Mouse (Mus musculus) thymus, postnatal 14 days (tissue): Measurements from ENCODE around the gene Fnbp1l.

Source experiments
- DNase-seq: peaks from one replicate; pipeline ENCODE4 v3.0.0; 2021

Gene Fnbp1l

DNA sequence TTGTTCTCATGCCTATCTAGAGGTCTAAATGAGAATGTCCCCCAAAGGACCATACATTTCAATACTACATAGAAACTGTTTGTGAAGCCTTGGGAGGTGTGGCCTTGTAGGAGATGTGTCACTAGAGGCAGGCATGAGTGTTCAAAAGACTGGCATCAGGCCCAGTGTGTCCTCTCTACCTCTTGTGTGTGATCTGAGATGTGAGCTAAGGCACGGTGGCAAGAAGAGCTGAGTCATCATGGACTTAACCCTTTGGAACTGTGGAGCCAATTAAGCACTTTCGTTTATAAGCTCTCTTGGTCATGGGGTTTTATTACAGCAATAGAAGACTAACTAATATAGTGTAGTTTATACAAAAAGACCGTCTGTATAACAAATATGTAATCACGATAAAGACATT lies 16.3 kb downstream of the Fnbp1l start:
- DNase-seq: no peak

- DNase-seq: no peak
Observed at GRCm38 (mm10) chr3:122602370-122602769, 17.1 kb downstream of the Fnbp1l start.

- no peak for DNase-seq
Observed at GRCm38 (mm10) chr3:122599291-122599690, 20.2 kb downstream of the Fnbp1l start.

DNA sequence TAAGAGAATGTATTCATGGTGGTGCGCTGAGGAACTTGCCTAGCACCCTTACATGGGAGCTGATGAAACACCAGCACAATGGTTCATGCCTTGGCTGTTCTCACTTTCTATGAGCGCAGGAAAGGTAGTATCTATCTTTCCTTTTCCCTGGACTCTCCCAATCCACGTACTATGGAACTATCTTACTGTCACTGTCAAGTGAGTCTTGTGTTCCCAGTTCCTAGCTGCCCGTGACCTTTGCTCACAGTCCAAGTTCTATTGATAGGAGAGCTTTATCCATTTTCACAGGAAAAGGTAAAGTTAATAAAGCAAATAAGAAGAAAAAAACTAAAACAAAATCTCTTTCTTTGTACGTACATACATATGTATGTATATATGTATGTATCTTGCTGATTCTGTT lies 28.7 kb downstream of the Fnbp1l start:
- no peak for DNase-seq

GRCm38 (mm10) chr3:122590346-122590745 lies 29.2 kb downstream of the Fnbp1l start:
- DNase-seq: no peak

DNA sequence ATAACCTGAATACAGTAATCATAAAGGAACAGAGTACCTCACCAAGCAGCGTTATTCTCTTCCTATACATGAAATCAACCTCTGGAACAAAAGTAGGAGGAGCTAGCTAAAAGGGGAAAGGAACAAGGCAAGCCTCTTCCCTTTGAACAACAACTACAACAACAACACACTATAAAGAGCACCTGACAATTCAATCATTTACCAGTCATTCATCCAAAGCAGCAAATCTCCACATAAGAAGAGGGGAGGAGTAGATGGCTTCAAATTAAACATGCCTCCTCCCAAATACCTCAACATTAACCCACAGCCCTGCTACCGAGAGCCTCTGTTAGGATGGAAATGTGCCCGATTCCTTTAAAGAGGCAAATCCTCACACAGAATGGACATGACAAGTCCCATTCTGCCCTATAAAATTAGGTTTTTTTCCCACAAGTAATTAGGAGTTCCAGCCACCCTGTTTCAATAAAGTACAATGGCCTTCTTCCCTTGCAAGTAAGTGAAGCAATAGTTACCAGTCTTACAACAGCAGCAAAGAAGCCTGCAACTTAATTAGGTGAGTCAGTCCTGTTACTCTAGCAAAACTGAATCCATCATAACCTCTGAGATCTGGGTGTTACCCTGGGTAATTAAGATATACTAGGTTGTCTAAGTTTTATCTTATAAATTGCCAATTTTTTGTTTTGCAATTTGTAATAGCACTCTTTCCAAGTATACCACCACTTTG lies 32.4 kb downstream of the Fnbp1l start:
- no peak for DNase-seq

DNA sequence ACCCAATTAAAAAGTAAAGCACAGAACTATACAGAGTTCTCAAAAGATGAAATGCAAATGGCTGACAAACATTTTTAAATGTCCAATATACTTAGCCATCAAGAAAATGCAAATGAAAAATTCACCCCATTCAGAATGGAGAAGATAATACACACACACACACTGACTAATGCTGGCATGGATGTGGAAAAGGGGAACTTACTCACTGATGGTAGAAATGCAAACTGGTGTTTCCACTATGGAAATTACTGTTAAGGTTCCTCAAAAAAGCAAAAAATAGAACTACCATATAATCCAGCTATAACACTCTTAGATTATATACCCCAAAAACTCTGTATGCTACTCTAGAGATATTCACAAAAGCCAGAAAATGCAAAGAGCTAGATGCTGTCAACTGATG lies 42.2 kb downstream of the Fnbp1l start:
- no peak for DNase-seq

DNA sequence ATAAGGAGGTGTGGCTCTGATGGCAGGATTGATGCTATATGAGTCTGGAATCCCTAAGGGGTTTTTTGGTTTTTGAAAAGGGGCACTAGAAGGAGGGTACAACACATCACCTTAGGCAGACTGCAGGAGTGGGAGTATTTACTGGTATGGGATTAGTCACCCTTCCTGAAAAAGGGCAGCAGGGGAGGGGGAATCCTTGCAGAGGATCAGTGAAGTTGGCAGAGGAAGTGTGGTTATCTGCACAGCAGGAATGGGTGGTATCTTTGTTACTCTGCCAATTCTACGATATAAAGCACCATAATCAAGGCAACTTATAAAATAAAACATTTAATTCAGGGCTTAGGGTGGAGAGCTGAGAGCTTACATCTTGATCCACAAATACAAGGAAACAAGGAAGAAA lies 44.6 kb downstream of the Fnbp1l start:
- DNase-seq: no peak

DNA sequence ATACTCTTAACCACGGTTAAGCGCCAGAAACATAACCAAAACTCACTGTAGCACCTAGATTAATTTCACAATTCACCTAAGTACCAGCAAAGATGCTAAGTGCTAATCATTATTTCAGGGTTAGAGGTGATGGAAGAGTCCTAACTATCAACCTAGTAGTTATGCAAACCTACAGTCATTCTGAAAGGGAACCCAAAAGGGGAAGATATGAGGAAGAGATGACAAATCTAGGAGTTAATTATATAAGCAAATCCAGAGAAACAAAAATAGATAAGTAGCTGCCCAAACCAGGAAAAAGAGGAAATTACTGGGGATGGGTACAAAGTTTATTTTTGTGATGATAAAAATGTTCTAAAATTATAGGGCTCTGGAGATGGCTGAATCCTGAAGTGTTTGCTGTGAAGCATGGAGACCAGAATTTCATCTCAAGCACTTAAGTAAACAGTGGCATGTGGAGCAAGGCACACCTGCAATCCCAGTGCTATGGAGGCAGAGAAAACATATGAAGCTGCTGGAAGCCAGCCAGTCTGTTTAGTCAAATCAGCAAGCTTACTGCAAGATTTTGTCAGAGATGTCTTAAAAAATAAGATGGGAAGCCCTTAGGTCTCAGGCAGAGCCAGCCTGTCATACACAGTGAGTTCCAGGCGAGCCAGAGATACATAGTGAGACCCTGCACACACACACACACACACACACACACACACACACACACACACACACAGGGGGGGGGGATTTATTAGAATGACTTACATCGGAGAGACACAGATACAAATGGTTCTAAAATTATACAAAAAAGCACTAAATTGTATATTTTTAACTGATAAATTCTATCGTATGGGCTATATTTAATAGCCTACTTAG lies 45.9 kb downstream of the Fnbp1l start:
- DNase-seq: no peak

DNA sequence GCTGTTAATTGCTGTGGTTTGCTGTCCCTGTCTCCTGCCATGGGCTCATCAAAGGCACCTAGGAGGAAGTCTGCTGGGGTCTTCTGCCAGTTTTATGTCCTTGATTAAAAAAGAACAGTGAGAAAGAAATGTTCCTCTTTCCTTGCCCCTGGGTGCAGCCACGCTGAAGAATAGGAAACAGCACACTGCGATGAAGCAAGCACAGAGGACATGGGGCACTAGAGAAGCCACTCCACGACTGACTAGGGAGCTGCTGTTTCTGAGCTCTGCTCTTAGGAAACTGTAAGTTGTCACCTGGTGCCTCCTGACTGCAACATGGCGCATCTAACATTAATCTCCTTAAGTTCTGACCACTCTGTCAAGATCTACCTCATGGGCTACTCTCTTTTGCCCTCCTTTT lies 53.0 kb downstream of the Fnbp1l start:
- DNase-seq: no peak

DNA sequence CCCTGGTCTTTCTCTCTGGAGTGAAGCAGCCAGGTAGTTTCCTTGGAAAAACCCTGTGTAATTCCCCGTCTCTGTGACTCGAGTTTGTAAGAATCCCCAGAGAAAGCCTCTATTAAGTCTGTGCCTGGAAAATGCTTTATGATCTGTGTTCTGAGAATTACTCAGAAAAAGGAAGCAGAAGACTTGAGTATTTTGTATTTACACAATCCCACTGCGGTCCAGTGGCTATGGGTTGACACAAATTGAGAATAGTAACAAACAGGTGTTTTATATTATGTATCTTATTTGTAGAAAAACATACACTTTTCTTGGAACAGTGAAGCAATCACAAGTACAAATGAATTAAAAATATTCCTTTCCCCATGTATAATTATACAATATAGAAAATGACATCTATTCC lies 53.4 kb downstream of the Fnbp1l start:
- no peak for DNase-seq

DNA sequence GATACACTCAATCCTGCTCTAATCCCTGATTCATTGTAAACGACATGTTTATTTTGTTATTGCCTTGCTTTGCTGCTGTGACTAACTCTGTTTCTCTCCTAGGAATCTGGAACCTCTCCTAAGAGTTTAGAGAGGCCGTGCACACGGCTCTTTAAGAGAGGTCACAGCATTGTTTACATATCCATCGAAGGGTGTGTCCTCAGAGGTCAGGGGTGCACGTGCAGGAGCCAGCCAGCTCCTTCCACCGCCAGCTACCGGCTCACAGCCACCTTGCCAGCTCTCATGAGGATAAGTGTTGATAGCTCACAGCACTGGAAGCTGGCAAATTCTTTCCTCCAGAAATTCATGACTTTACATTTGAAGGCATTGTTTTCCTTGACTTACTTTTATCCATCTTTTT lies 54.2 kb downstream of the Fnbp1l start:
- DNase-seq: no peak

DNA sequence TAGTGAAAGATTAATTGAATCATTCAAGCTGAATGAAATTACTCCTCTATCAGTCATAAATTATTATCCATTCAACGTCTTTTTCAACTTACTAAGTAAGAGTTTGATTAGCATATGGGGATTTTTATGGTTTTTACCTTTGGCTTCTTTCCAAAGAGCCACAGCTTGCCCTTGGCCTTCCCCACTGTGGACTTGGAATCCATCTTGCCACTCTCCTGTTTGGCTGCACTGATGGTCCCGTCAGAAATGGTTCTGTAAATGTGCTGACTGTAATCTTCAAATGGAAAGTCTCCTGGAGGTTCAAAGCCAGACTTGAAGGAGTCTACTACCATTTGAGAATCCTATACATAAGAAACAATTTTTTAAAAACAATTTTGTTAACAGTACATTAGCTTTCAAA lies 61.7 kb downstream of the Fnbp1l start:
- no peak for DNase-seq

- DNase-seq: no peak
Observed at GRCm38 (mm10) chr3:122551174-122551573, 68.3 kb downstream of the Fnbp1l start.

- DNase-seq: no peak
Observed at GRCm38 (mm10) chr3:122547469-122547868, 72.0 kb downstream of the Fnbp1l start.

GRCm38 (mm10) chr3:122545346-122545745 lies 74.2 kb downstream of the Fnbp1l start:
- DNase-seq: no peak

DNA sequence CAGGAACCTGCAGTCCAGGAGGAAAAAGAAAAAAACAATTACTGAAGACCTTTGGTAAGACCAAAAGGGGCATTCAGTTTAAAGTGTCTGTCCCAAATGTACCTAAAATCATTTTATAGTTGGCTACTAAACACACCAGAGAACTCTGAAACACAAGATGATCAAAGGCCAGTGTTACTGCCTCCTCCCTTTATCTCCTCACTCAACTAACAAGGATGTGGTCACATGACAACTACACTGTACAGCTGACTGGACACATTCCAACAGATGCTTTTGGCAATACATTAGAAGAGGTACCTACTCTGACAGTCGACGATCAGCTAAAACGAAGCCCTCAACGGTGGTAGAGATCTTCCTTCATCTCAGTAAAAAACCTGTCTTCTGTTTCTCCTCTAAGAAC lies 78.6 kb downstream of the Fnbp1l start:
- DNase-seq: no peak

- no peak for DNase-seq
Observed at GRCm38 (mm10) chr3:122539961-122540690, 79.4 kb downstream of the Fnbp1l start.

DNA sequence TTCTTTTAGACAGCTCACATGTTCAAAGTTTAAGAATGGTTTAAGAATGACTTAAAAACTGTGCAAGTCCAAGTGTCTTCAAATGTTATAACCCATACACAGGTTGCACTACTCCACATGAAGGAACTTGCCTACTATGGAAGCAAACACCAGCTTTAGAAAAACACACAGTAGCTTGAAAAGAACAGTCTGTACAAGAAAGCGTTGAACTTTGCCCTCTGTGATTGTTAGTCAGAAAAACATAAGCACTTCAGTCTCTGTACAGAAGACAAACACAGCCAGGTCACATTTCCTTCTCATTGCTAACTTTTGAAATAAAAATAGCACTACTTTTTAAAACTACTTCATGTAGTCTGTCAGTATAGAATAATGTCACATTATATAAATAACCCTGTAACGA lies 80.7 kb downstream of the Fnbp1l start:
- no peak for DNase-seq

- DNase-seq: no peak
Observed at GRCm38 (mm10) chr3:122535938-122536703, 83.4 kb downstream of the Fnbp1l start.

- no peak for DNase-seq
Observed at GRCm38 (mm10) chr3:122528477-122528876, 91.0 kb downstream of the Fnbp1l start.

DNA sequence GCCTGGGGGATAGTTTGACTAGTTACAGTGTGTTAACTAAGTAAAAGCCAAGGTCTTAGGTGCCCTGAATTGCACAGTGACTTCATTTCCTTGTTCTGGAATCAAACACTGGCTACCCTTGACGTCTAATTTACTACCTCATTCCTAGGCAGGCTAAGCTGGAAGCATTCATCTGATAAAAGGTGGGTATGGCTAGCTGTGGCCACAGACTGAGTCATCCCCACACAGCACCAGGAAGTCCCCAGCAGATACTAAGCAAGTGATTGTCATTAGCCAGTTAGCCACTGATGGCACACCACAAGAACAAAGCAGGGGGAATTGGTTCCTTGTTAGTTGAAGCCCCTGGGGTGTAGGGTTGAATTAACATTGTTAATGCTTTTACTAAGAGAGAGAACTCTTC lies 98.2 kb downstream of the Fnbp1l start:
- DNase-seq: no peak

DNA sequence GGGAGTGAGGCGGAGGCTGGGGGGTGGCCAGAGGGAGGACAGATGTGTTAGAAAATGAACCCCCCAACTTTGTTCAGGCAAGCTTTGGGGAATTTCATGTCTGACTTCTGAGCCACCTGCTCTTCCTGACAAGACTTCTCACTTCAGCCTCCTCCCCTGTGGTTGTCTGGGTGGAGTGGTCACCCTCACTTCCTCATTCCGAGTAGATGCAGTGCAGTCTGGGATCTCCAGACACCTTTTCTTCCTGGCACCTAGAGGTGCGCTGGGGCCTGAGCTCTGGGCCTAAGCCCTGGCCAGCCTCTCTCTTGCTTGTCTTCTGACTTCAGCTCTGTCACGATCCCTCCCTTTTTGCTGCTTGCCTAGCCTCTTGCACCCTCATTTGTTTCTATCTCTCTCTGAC lies 98.6 kb downstream of the Fnbp1l start:
- DNase-seq: no peak
